Mouse (Mus musculus): Measurements from ENCODE around the gene Gm21887.
"Not testable (repeated sequence)": the region's sequence is repeated elsewhere in the genome, so short reads cannot be mapped to it uniquely, and the experiment has no call there.

- not testable (repeated sequence) for TF ChIP-seq POLR2A (IDR thresholded peaks at IDR 0.05; ENCODE audit: insufficient read length, low read depth); MAX (IDR thresholded peaks at IDR 0.05; ENCODE audit: low read depth); TCF3 (IDR thresholded peaks at IDR 0.05; ENCODE audit: insufficient read length, low read depth); MYOG (IDR thresholded peaks at IDR 0.05; ENCODE audit: control insufficient read depth in 1 of 3, insufficient read depth in 1 of 3, insufficient read length in 2 of 3, low read depth in 2 of 3); CEBPB (IDR thresholded peaks at IDR 0.05; ENCODE audit: insufficient read depth, poor library complexity, severe bottlenecking); MYOD1 (IDR thresholded peaks at IDR 0.05; ENCODE audit: control insufficient read depth in 1 of 3, insufficient read length in 2 of 3, low read depth in 2 of 3)
Measured at GRCm38 (mm10) chrX:170009801-170010221, 352 bp downstream of the Gm21887 start.

Measured in myocyte (in vitro differentiated cells).